8 mouse cellular contexts compared by ENCODE assay signal in genomic region chr3:96327131-96327530, GRCm38 (mm10). TPM values are rescaled to one million over a fixed set of nuclear protein-coding genes. Genes with fewer than 3 reads are reported as not detected.
DNase-seq lines count a peak whose midpoint lies in the region; ATAC-seq and TF ChIP-seq lines count a peak whose summit lies in the region.

No protein-coding gene starts in this region.

- no peak overlapping the region for H3K4me2 ChIP-seq in hindbrain, embryonic 16.5 days (ENCODE audit: low read length)

- DNase-seq in hindbrain, embryonic 10.5 days (ENCODE audit: low spot score): peak; percentile 44
- peak; percentile 41 for DNase-seq in embryo, embryonic 9.5 days (ENCODE audit: extremely low spot score)
- DNase-seq in limb, embryonic 10.5 days (ENCODE audit: low spot score): peak; percentile 45
- peak; percentile 71 for DNase-seq in retina, postnatal 7 days (ENCODE audit: low read depth, low spot score)
- DNase-seq in right cerebral cortex, adult 18-20 months: no peak
- no peak for DNase-seq in gastrocnemius, postnatal 36 days

- H3K9ac ChIP-seq in hindbrain, embryonic 16.5 days (ENCODE audit: low read depth, low read length): no peak overlapping the region

- H3K27me3 ChIP-seq in hindbrain, embryonic 10.5 days (ENCODE audit: insufficient read depth, poor library complexity, severe bottlenecking): peaks cover 63% of the 10 kb centered on the region
- H3K27me3 ChIP-seq in hindbrain, embryonic 16.5 days (replicated peaks; ENCODE audit: control insufficient read depth, insufficient read depth, low read length): peaks cover 66% of the 10 kb centered on the region
- no peaks in the 10 kb centered on the region for H3K27me3 ChIP-seq in E14TG2a.4 (ENCODE audit: insufficient read depth, low read length)
- H3K27me3 ChIP-seq in limb, embryonic 10.5 days (ENCODE audit: low read depth, poor library complexity, severe bottlenecking): peaks cover 37% of the 10 kb centered on the region

- H3K4me1 ChIP-seq in hindbrain, embryonic 10.5 days (replicated peaks): peaks cover 12% of the 10 kb centered on the region
- H3K4me1 ChIP-seq in hindbrain, embryonic 16.5 days (ENCODE audit: control insufficient read depth, insufficient read depth, low read depth, low read length): no peaks in the 10 kb centered on the region; the same call in 1 of the 2 replicates
- peaks cover 46% of the 10 kb centered on the region for H3K4me1 ChIP-seq in E14TG2a.4 (replicated peaks; ENCODE audit: low read depth, low read length)
- peaks cover 18% of the 10 kb centered on the region for H3K4me1 ChIP-seq in limb, embryonic 10.5 days

- no peaks in the 10 kb centered on the region for H3K9me3 ChIP-seq in hindbrain, embryonic 10.5 days
- H3K9me3 ChIP-seq in hindbrain, embryonic 16.5 days (ENCODE audit: control insufficient read depth, low read length): no peaks in the 10 kb centered on the region
- H3K9me3 ChIP-seq in E14TG2a.4 (ENCODE audit: low read length): peaks cover 14% of the 10 kb centered on the region; the same call in 1 of the 2 replicates
- H3K9me3 ChIP-seq in limb, embryonic 10.5 days (replicated peaks): no peaks in the 10 kb centered on the region

- no peak overlapping the region for H3K27ac ChIP-seq in hindbrain, embryonic 10.5 days
- no peak overlapping the region for H3K27ac ChIP-seq in hindbrain, embryonic 16.5 days (ENCODE audit: low read depth, low read length)
- no peak overlapping the region for H3K27ac ChIP-seq in limb, embryonic 10.5 days

- WGBS in hindbrain, embryonic 10.5 days: 2% methylated on average over 6 of the region's 6 CpGs
- WGBS in hindbrain, embryonic 16.5 days: 5% methylated on average over 6 of the region's 6 CpGs
- 5% methylated on average over 6 of the region's 6 CpGs for WGBS in limb, embryonic 10.5 days

- H3K36me3 ChIP-seq in hindbrain, embryonic 10.5 days: no peaks in the 10 kb centered on the region
- H3K36me3 ChIP-seq in hindbrain, embryonic 16.5 days (ENCODE audit: control insufficient read depth, insufficient read depth, low read length): no peaks in the 10 kb centered on the region
- no peaks in the 10 kb centered on the region for H3K36me3 ChIP-seq in E14TG2a.4 (ENCODE audit: insufficient read depth, low read length)
- no peaks in the 10 kb centered on the region for H3K36me3 ChIP-seq in limb, embryonic 10.5 days

- intact Hi-C loops in gastrocnemius, postnatal 36 days (cut with DNase I): no loop called here

- peak overlapping the region; percentile 55 for H3K4me3 ChIP-seq in hindbrain, embryonic 10.5 days
- H3K4me3 ChIP-seq in hindbrain, embryonic 16.5 days (ENCODE audit: low read length): no peak overlapping the region
- peak overlapping the region; percentile 75 for H3K4me3 ChIP-seq in E14TG2a.4 (replicated peaks; ENCODE audit: low read length)
- H3K4me3 ChIP-seq in limb, embryonic 10.5 days: peak overlapping the region; percentile 53

- ATAC-seq in hindbrain, embryonic 16.5 days: no peak

- peak; percentile 90 for TF ChIP-seq CTCF in E14TG2a.4 (conservative IDR thresholded peaks at IDR 0.05; ENCODE audit: low read length)

RNA-seq across cellular contexts. Expression of gene Fcgr1, which starts 33.4 kb away (rescaled TPM):
- 1.7 and 1.9 TPM in 2 replicates for polyA plus RNA-seq in hindbrain, embryonic 10.5 days (2016; fragmentation: Nextera tagmentation; extraction: Ambion mirVana)
- 1.7 and 2.3 TPM in 2 replicates for polyA plus RNA-seq in hindbrain, embryonic 16.5 days (2015; fragmentation: Nextera tagmentation; extraction: Ambion mirVana)
- polyA plus RNA-seq in limb, embryonic 10.5 days (2016; fragmentation: Nextera tagmentation; extraction: Ambion mirVana): 0.60 and 0.85 TPM in 2 replicates
- under 1 TPM; 0.10 to 0.30 TPM for total RNA-seq in gastrocnemius, postnatal 36 days (2021)

RNA-seq across cellular contexts. Expression of gene Hist2h2bb, which starts 57.6 kb away (rescaled TPM):
- 9.4 and 9.7 TPM in 2 replicates for polyA plus RNA-seq in hindbrain, embryonic 10.5 days (2016; fragmentation: Nextera tagmentation; extraction: Ambion mirVana)
- polyA plus RNA-seq in hindbrain, embryonic 16.5 days (2015; fragmentation: Nextera tagmentation; extraction: Ambion mirVana): 1.5 and 2.1 TPM in 2 replicates
- 8.2 and 10.7 TPM in 2 replicates for polyA plus RNA-seq in limb, embryonic 10.5 days (2016; fragmentation: Nextera tagmentation; extraction: Ambion mirVana)
- 10 to 100 TPM; 28.9 to 35.3 TPM for total RNA-seq in gastrocnemius, postnatal 36 days (2021)

RNA-seq across cellular contexts. Expression of gene Hist2h3b, which starts 58.7 kb away (rescaled TPM):
- 49.7 and 51.9 TPM in 2 replicates for polyA plus RNA-seq in hindbrain, embryonic 10.5 days (2016; fragmentation: Nextera tagmentation; extraction: Ambion mirVana)
- 8.1 and 8.4 TPM in 2 replicates for polyA plus RNA-seq in hindbrain, embryonic 16.5 days (2015; fragmentation: Nextera tagmentation; extraction: Ambion mirVana)
- 48.3 and 54.0 TPM in 2 replicates for polyA plus RNA-seq in limb, embryonic 10.5 days (2016; fragmentation: Nextera tagmentation; extraction: Ambion mirVana)
- total RNA-seq in gastrocnemius, postnatal 36 days (2021): 10 to 100 TPM; 26.9 to 33.5 TPM

Comparison
In these comparisons a context has a peak if more than half of its experiments do, and no peak if none do; other contexts are left out.
1. DNase-seq: peak in hindbrain, embryonic 10.5 days (single experiment), embryo, embryonic 9.5 days (single experiment), limb, embryonic 10.5 days (single experiment) and retina, postnatal 7 days (single experiment); none in right cerebral cortex, adult 18-20 months (single experiment) and gastrocnemius, postnatal 36 days (0 of 2).